Mouse (Mus musculus): ENCODE results near the gene Aif1.

Aif1 gene

GRCm38 (mm10) chr17:35194844-35195630 lies 19.2 kb upstream of the Aif1 start:
- no peak for DNase-seq

GRCm38 (mm10) chr17:35193881-35194843 lies 18.3 kb upstream of the Aif1 start, which contains the start of gene Ltb:
Gene Ltb (plus strand): TSS chr17:35194439.
- no peak for DNase-seq

- no peak for DNase-seq
These were observed 17.1 kb upstream of the Aif1 start for GRCm38 (mm10) chr17:35192924-35193323.

GRCm38 (mm10) chr17:35191723-35192122 lies 15.9 kb upstream of the Aif1 start:
- no peak for DNase-seq

- DNase-seq, result no peak
These were observed 14.2 kb upstream of the Aif1 start for GRCm38 (mm10) chr17:35190096-35190495.

GRCm38 (mm10) chr17:35189186-35189585 lies 13.3 kb upstream of the Aif1 start:
- DNase-seq, result no peak

- no peak for DNase-seq
These were observed 12.2 kb upstream of the Aif1 start, which contains the start of gene Lst1 for GRCm38 (mm10) chr17:35187959-35188610. Gene Lst1 (minus strand): TSS chr17:35188439.

- DNase-seq, result no peak
These were observed 11.5 kb upstream of the Aif1 start for GRCm38 (mm10) chr17:35187345-35187744.

- DNase-seq, result peak; percentile 51
These were observed 10.8 kb upstream of the Aif1 start for GRCm38 (mm10) chr17:35186681-35187080.

- peak; percentile 84 for DNase-seq
These were observed 10.1 kb upstream of the Aif1 start for GRCm38 (mm10) chr17:35185639-35186611.

GRCm38 (mm10) chr17:35180093-35180492 lies 4.2 kb upstream of the Aif1 start:
- DNase-seq, result no peak

- DNase-seq, result peak; percentile 84
These were observed 2.7 kb upstream of the Aif1 start for GRCm38 (mm10) chr17:35178528-35178927.

- DNase-seq, result no peak
These were observed 486 bp downstream of the Aif1 start for GRCm38 (mm10) chr17:35175382-35175781.

- no peak for DNase-seq
These were observed 1.5 kb downstream of the Aif1 start for GRCm38 (mm10) chr17:35174201-35174977.

GRCm38 (mm10) chr17:35173329-35173728 lies 2.5 kb downstream of the Aif1 start:
- DNase-seq, result no peak

- DNase-seq, result no peak
These were observed 3.2 kb downstream of the Aif1 start for GRCm38 (mm10) chr17:35172445-35173234.

GRCm38 (mm10) chr17:35168541-35169207 lies 7.2 kb downstream of the Aif1 start:
- DNase-seq, result peak; percentile 45

GRCm38 (mm10) chr17:35167794-35168193 lies 8.1 kb downstream of the Aif1 start:
- no peak for DNase-seq

GRCm38 (mm10) chr17:35166352-35167035 lies 9.4 kb downstream of the Aif1 start:
- DNase-seq, result peak; percentile 80

Data from lung, postnatal 14 days (tissue).